Mouse (Mus musculus) kidney, postnatal 0 days (tissue): ENCODE results near the gene Zfp286. TPM values are rescaled to one million over a fixed set of nuclear protein-coding genes. Genes with fewer than 3 reads are reported as not detected.
"Not testable (repeated sequence)": the region's sequence is repeated elsewhere in the genome, so short reads cannot be mapped to it uniquely, and the experiment has no call there.

Source experiments
- ATAC-seq: fragments of 200-750 bp; cut with Nextera tagmentation; replicated peaks from 2 replicates; pipeline ENCODE4 v1.8.0; 2017; ENCODE audit warnings: low read depth, moderate number of reproducible peaks, moderate TSS enrichment, moderate library complexity; ENCODE audit not compliant: low FRiP score
- DNase-seq: peaks from one replicate; pipeline ENCODE4 v3.0.0-alpha.2; 2016; ENCODE audit warnings: low spot score
- H3K27ac ChIP-seq: fragments of 300-500 bp; sonication (generic); 2 replicates; pipeline ENCODE4 v1.5.1; 2014; ENCODE audit warnings: mild to moderate bottlenecking
- H3K27me3 ChIP-seq: fragments of 300-500 bp; sonication (generic); 2 replicates; pipeline ENCODE4 v1.6.1; 2014; ENCODE audit warnings: low read length, mixed read lengths; ENCODE audit not compliant: insufficient read depth
- H3K36me3 ChIP-seq: fragments of 300-500 bp; sonication (generic); 2 replicates; pipeline ENCODE4 v1.6.1; 2014; ENCODE audit warnings: low read length, mixed read lengths; ENCODE audit not compliant: insufficient read depth
- H3K4me1 ChIP-seq: fragments of 300-500 bp; sonication (generic); replicated peaks from 2 replicates; pipeline ENCODE4 v1.6.1; 2014; ENCODE audit warnings: antibody characterized with exemption, low read length, mixed read lengths; ENCODE audit not compliant: insufficient read depth
- H3K4me2 ChIP-seq: fragments of 300-500 bp; sonication (generic); 2 replicates; pipeline ENCODE4 v1.6.1; 2014; ENCODE audit warnings: mild to moderate bottlenecking, low read length, moderate library complexity, mixed read lengths
- H3K4me3 ChIP-seq: fragments of 300-500 bp; sonication (generic); replicated peaks from 2 replicates; pipeline ENCODE4 v1.5.1; 2014; ENCODE audit warnings: low read depth, low read length
- H3K9ac ChIP-seq: fragments of 300-500 bp; sonication (generic); 2 replicates; pipeline ENCODE4 v1.6.1; 2014; ENCODE audit warnings: low read depth, low read length
- H3K9me3 ChIP-seq: fragments of 300-500 bp; sonication (generic); replicated peaks from 2 replicates; pipeline ENCODE4 v1.6.1; 2016; ENCODE audit warnings: low read length, inconsistent platforms, mixed read lengths
- CTCF ChIP-seq: IDR thresholded peaks from 2 replicates; pipeline ENCODE4 v1.5.1; 2016; ENCODE audit warnings: antibody characterized with exemption, low read depth, mild to moderate bottlenecking, moderate library complexity
- WGBS: fragments of 180-500 bp; shearing (Covaris S2); extraction: QIAGEN DNeasy Blood & Tissue Kit; methylation state at CpG from one replicate; pipeline ENCODE4 v1.1.7; 2014; 5-methylcytosine and 5-hydroxymethylcytosine counted together
- polyA plus RNA-seq: library from polyadenylated mRNA; unstranded; fragments of >200 nt; fragmentation: Nextera tagmentation; extraction: Ambion mirVana; gene quantifications from 2 replicates; pipeline ENCODE4 v1.2.1, GENCODE M21; 2015

The Zfp286 gene
- polyA plus RNA-seq, 1 experiment from 2014 or later = 10.8 TPM

DNA sequence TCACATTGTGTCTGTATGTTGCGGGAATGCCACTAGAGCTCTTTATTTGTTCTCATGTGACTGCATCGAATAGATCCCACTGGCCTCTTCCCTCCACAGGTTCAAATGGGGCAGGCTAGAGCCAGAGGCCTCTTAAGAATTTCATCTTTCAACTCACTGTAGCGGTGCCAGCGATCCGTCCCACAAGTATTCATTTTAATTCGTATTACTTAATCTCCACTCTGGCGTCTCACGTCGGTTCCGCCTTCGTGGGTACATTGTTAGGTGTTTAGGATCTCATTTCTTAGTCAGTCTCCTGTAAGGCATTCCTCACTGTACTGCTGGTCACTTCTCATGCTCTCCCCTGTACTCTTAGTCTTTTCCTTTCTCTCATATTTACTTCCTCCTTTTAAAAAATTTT lies 30.8 kb downstream of the Zfp286 start:
- DNase-seq = no peak
- ATAC-seq = no peak
- no peaks in the 10 kb centered on the region for H3K4me1 ChIP-seq
- no peaks in the 10 kb centered on the region for H3K27me3 ChIP-seq
- H3K27ac ChIP-seq = no peak overlapping the region
- no peaks in the 10 kb centered on the region for H3K36me3 ChIP-seq
- H3K9me3 ChIP-seq = no peaks in the 10 kb centered on the region
- TF ChIP-seq CTCF = no peak
- WGBS = 75% methylated on average over 11 of the region's 11 CpGs
- H3K4me2 ChIP-seq = no peak overlapping the region
- H3K9ac ChIP-seq = no peak overlapping the region
- no peak overlapping the region for H3K4me3 ChIP-seq

DNA sequence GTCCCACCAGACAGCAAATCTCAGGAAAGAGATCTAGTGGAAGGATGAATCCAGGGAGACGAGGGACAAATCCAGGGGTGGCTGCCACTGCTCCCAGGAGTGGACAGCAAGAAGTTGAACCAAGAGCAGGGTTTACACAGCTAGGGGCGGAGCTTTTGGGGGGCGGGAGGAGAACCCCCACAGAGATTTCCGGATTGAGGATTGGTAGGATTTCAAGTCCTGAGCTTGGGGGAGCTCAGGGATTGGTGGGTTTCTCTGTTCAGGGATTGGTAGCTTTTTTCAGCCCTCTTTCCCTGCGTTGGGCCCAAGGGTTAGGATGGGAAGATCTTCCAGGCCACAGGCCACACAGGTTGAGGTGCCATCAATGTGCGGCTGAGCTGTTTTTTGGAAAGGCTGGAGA lies 31.4 kb downstream of the Zfp286 start:
- DNase-seq (no peak), ATAC-seq (no peak)
- 85% methylated on average over 6 of the region's 6 CpGs for WGBS
- H3K4me2 ChIP-seq = no peak overlapping the region
- H3K9ac ChIP-seq = no peak overlapping the region
- H3K9me3 ChIP-seq = no peaks in the 10 kb centered on the region
- no peaks in the 10 kb centered on the region for H3K4me1 ChIP-seq
- H3K36me3 ChIP-seq = no peaks in the 10 kb centered on the region
- H3K27ac ChIP-seq = no peak overlapping the region
- H3K4me3 ChIP-seq = no peak overlapping the region
- no peak for TF ChIP-seq CTCF
- no peaks in the 10 kb centered on the region for H3K27me3 ChIP-seq

DNA sequence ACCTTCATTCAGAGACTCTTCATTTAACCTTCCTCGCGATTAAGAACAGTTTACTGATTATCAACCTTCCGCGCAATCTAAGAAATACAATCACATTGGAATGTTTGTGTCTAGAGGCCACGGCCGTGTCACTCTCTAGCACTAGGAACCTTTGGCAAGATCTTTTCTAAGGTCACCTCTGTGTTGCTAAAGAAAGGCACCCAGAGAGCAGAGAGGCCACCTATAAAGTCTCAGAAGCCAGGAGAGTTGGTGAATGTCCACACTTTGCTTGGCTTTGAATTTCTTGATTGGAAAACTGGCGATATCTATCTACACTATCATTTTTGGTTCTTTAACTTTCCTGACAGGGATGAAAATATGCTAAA lies 32.1 kb downstream of the Zfp286 start:
- peak overlapping the region; percentile 47 for H3K4me2 ChIP-seq

DNA sequence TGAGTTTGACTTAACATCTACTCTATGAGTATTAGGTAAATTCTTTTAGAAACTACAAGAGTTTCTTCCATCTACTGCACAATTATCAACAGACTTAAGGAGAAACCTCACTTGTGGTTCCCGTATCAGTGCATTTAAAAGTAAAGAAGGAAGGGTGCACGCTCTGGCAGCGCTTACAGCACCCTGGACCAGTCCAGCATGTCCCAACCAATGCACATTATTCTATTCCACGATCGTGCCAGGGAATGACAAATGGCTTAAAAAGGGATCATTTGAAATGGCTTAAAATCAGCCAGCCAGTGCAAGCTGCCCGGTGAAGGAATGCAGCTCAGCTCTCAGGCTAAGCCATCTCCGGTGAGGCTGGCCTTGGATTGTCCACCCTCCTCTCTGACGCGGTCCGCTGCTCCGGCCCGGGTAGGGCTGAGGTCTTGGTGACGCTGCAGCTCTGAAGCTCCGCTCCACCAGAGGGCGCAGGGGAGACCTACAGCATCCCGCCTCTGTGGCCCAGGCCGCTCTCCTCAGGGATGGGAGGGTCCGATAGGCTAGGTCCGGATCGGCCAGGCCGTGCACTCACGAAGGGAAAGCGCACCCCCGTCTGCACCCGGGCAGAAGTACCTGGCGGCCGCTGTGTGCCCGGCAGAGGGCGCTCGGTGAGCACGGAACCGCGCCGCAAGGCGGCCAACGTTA lies 32.7 kb downstream of the Zfp286 start:
- ATAC-seq = peak; percentile 98

More for the DNA sequence above, 32.1 kb downstream of the Zfp286 start:
- ATAC-seq = peak; percentile 9; the same call in 1 of the 2 replicates
- 7% methylated on average over 7 of the region's 7 CpGs for WGBS
- no peak for TF ChIP-seq CTCF
- no peak overlapping the region; the same call in 1 of the 2 replicates for H3K27ac ChIP-seq
- H3K36me3 ChIP-seq = no peaks in the 10 kb centered on the region
- DNase-seq = no peak
- no peaks in the 10 kb centered on the region for H3K4me1 ChIP-seq
- H3K27me3 ChIP-seq = no peaks in the 10 kb centered on the region
- H3K9ac ChIP-seq = no peak overlapping the region
- no peaks in the 10 kb centered on the region for H3K9me3 ChIP-seq
- H3K4me3 ChIP-seq = 0 out of 2 replicates have a peak overlapping the region, but pooled peaks have one; percentile 6

DNA sequence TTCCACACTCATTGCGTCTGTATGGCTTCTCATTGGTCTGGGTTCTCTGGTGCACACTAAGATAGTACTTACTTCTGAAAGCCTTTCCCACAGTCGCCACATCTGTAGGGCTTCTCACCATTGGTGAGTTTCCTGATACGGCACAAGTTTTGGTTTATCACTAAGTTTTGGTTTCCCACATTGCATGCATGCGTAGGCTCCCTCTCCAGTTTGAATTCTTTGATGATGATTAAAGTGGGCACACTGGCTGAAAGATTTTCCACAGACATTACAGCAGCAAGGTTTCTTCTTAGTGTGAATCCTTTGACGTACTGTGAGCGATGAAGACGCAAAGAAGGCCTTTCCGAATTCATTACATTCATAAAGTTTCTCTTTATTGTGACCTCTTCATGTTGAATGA lies 36.5 kb downstream of the Zfp286 start, which contains the start of gene Gm10428:
Gene Gm10428, plus strand, starts transcription at position 321 of the 400 bp plus-strand sequence.
- Histone ChIP-seq H3K4me2 (no peak within 1 kb of the TSS), H3K27me3 (no peaks in the 10 kb centered on the region), H3K4me3 (no peak within 1 kb of the TSS), H3K27ac (no peak within 1 kb of the TSS), H3K36me3 (no peaks in the 10 kb centered on the region), H3K4me1 (no peaks in the 10 kb centered on the region), H3K9me3 (no peaks in the 10 kb centered on the region), H3K9ac (no peak within 1 kb of the TSS)
- TF ChIP-seq CTCF = no peak
- DNase-seq (no peak), ATAC-seq (no peak)
- 92% methylated on average over 8 of the region's 8 CpGs for WGBS

More for the DNA sequence above, 32.7 kb downstream of the Zfp286 start:
- Histone ChIP-seq H3K4me2 (peak overlapping the region; percentile 47), H3K4me3 (0 out of 2 replicates have a peak overlapping the region, but pooled peaks have one; percentile 6), H3K9ac (0 out of 2 replicates have a peak overlapping the region, but pooled peaks have one; percentile 19), H3K27ac (peak overlapping the region; percentile 48; the same call in 1 of the 2 replicates), H3K9me3 (no peaks in the 10 kb centered on the region), H3K36me3 (no peaks in the 10 kb centered on the region), H3K27me3 (no peaks in the 10 kb centered on the region), H3K4me1 (no peaks in the 10 kb centered on the region)
- WGBS = 5% methylated on average over 36 of the region's 36 CpGs
- peak; percentile 99 for TF ChIP-seq CTCF
- peak; percentile 98 for DNase-seq

DNA sequence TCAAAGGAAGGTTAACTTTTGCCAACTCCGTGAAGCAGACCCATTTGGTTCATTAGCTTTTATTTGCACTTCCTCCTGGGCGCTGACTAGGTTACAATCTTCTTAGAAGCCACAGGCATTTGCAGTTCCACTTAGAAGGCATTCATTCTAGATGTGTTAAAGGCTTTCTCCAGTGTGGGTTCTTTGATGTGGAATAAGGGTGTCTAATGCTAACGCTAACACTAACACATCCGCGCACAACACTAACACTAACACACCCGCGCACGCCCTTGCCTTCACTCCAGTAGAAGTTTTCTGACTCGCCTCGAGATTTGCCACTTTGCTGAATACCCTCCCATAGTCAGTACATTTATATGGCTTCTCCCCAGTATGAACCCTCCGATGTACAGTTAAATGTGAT lies 37.1 kb downstream of the Zfp286 start:
- DNase-seq (peak; percentile 45), ATAC-seq (no peak)
- no peak overlapping the region for H3K27ac ChIP-seq
- H3K27me3 ChIP-seq = no peaks in the 10 kb centered on the region
- TF ChIP-seq CTCF = no peak
- H3K4me1 ChIP-seq = no peaks in the 10 kb centered on the region
- H3K4me2 ChIP-seq = no peak overlapping the region
- H3K4me3 ChIP-seq = no peak overlapping the region
- WGBS = 32% methylated on average over 11 of the region's 11 CpGs
- no peak overlapping the region for H3K9ac ChIP-seq
- no peaks in the 10 kb centered on the region for H3K36me3 ChIP-seq
- no peaks in the 10 kb centered on the region for H3K9me3 ChIP-seq

DNA sequence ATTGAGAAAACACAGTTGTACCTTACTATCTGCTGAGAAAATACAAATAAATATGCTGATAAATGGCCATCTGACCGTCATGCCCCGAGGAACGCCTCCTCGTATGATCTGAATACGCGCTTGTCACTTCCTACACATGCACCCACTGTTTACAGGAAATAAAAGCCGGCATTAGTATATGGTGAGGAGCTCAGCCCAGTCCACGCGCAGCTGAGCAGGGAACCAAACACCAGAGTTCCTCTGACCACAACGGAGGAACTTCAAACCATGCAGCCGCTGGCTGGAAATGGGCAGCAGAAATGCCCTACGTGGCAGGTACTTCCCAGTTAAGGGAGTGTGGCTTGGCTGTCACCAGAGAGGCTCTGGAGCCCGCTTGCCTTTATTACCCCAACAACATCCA lies 39.8 kb downstream of the Zfp286 start:
- H3K4me3 ChIP-seq, ATAC-seq, H3K27me3 ChIP-seq, H3K9me3 ChIP-seq, H3K27ac ChIP-seq, DNase-seq, H3K4me2 ChIP-seq, H3K4me1 ChIP-seq, H3K36me3 ChIP-seq, H3K9ac ChIP-seq: not testable (repeated sequence)
- WGBS = 89% methylated on average over 13 of the region's 13 CpGs
